Mouse (Mus musculus) brain, embryonic 14.5 days (tissue): ENCODE data around the gene Stag1. TPM values are rescaled to one million over a fixed set of nuclear protein-coding genes. Genes with fewer than 3 reads are reported as not detected.
"Not testable (repeated sequence)": the region's sequence is repeated elsewhere in the genome, so short reads cannot be mapped to it uniquely, and the experiment has no call there.

Source experiments
- DNase-seq: peaks from one replicate; pipeline ENCODE4 v3.0.0-alpha.2; 2011; ENCODE audit warnings: low read depth
- CTCF ChIP-seq: fragments of 200-500 bp; IDR thresholded peaks from 2 replicates; pipeline ENCODE4 v1.5.1; 2012; ENCODE audit warnings: inconsistent platforms, mild to moderate bottlenecking, moderate library complexity, borderline replicate concordance; ENCODE audit not compliant: insufficient read depth, insufficient read length; ENCODE audit errors: extremely low read depth
- POLR2A ChIP-seq: fragments of 200-500 bp; IDR thresholded peaks from 2 replicates; pipeline ENCODE4 v1.6.1; 2012; ENCODE audit warnings: mild to moderate bottlenecking, inconsistent platforms, borderline replicate concordance; ENCODE audit not compliant: poor library complexity, insufficient read depth, insufficient read length, severe bottlenecking; ENCODE audit errors: extremely low read depth
- polyA plus RNA-seq: library from polyadenylated mRNA; depleted of rRNA; stranded (reverse); fragments of >200 nt; gene quantifications from 2 replicates; pipeline ENCODE4 v1.2.3, GENCODE M21; 2012

Stag1 gene
- polyA plus RNA-seq, 1 experiment = 31.6 TPM

GRCm38 (mm10) chr9:100660587-100660986 lies 63.0 kb downstream of the Stag1 start:
- no peak for DNase-seq
- TF ChIP-seq CTCF (no peak), POLR2A (no peak)

- no peak for TF ChIP-seq POLR2A
- TF ChIP-seq CTCF = no peak
- no peak for DNase-seq
These were observed 66.0 kb downstream of the Stag1 start for GRCm38 (mm10) chr9:100663473-100664134.

GRCm38 (mm10) chr9:100670151-100670550 lies 72.6 kb downstream of the Stag1 start:
- TF ChIP-seq CTCF = no peak
- no peak for TF ChIP-seq POLR2A
- no peak for DNase-seq

GRCm38 (mm10) chr9:100679036-100679435 lies 81.4 kb downstream of the Stag1 start:
- DNase-seq = no peak
- TF ChIP-seq CTCF = no peak
- TF ChIP-seq POLR2A = no peak

- TF ChIP-seq CTCF (no peak), POLR2A (no peak)
- DNase-seq = no peak
These were observed 84.7 kb downstream of the Stag1 start for GRCm38 (mm10) chr9:100682285-100682684.

GRCm38 (mm10) chr9:100685769-100686487 lies 88.3 kb downstream of the Stag1 start:
- peak; percentile 97 for DNase-seq
- TF ChIP-seq CTCF (no peak), POLR2A (no peak)

GRCm38 (mm10) chr9:100689765-100690316 lies 92.2 kb downstream of the Stag1 start:
- TF ChIP-seq POLR2A = no peak
- no peak for TF ChIP-seq CTCF
- DNase-seq = no peak

GRCm38 (mm10) chr9:100692239-100692638 lies 94.6 kb downstream of the Stag1 start:
- no peak for TF ChIP-seq CTCF
- TF ChIP-seq POLR2A = no peak
- DNase-seq = no peak

- TF ChIP-seq POLR2A (no peak), CTCF (no peak)
- DNase-seq = no peak
These were observed 98.9 kb downstream of the Stag1 start for GRCm38 (mm10) chr9:100696537-100696936.

- DNase-seq = peak; percentile 8
- TF ChIP-seq CTCF = no peak
- TF ChIP-seq POLR2A = no peak
These were observed 110.0 kb downstream of the Stag1 start for GRCm38 (mm10) chr9:100707644-100708043.

GRCm38 (mm10) chr9:100711665-100712064 lies 114.1 kb downstream of the Stag1 start:
- DNase-seq = peak; percentile 15
- TF ChIP-seq POLR2A (no peak), CTCF (no peak)

GRCm38 (mm10) chr9:100724832-100725231 lies 127.2 kb downstream of the Stag1 start:
- not testable (repeated sequence) for DNase-seq
